Comparison of ENCODE assay signal across 8 mouse cellular contexts in the genomic region with DNA sequence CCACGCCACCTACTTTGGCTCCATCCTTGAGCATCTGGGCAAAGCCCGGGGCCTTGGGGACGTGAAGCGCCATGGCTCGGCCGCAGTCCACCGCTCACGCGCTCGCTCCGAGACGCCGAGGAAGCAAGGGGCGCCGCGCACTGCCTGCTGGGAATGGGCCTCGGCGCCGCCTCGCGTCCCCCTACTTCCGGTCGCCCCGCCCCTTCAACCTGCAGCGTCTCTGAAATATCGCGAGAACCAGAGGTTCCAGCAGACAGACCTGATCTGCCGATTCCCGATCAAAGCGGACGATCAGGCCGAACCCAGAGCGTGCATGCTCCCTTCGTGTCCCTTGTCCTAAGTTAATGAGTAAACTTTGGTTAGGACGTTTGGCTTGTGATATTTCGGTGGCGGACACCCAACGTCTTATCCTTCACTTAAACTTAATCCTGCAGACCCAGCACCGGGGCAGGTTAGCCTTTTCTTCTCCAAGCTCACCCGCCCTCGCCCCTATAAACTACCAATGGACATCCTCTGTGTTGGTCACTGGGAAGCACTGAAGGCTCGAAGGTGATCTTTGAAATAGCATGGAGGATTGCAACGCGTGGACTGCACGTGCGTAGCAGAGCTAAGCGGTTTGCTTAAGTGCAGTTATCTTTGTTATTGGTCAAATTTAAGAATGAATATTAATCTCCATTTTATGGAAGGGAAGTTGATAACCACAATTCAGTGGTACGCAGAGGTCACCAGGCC. TPM values are rescaled to one million over a fixed set of nuclear protein-coding genes. Genes with fewer than 3 reads are reported as not detected.
DNase-seq lines count a peak whose midpoint lies in the region; ATAC-seq and TF ChIP-seq lines count a peak whose summit lies in the region.

Cct8 (minus strand) TSS at position 158 of the 732 bp plus-strand sequence.

- peak; percentile 83; the same call in 1 of the 2 replicates for TF ChIP-seq POLR2A in bone marrow, adult 2 months (IDR thresholded peaks at IDR 0.05; ENCODE audit: borderline replicate concordance, control insufficient read depth, low read depth, low read length)
- TF ChIP-seq POLR2A in limb, embryonic 14.5 days (IDR thresholded peaks at IDR 0.05; ENCODE audit: borderline replicate concordance, extremely low read depth, insufficient read depth, insufficient read length), result peak; percentile 69; the same call in 1 of the 2 replicates

- peak; percentile 95 for ATAC-seq in embryonic facial prominence, embryonic 15.5 days (ENCODE audit: insufficient number of reproducible peaks, low FRiP score, low TSS enrichment, low read depth)
- peak; percentile 96 for ATAC-seq in limb, embryonic 14.5 days (ENCODE audit: low FRiP score, low read depth)
- peak; percentile 97 for ATAC-seq in midbrain, postnatal 0 days (ENCODE audit: low FRiP score)

- H3K9me3 ChIP-seq in embryonic facial prominence, embryonic 15.5 days (replicated peaks), result no peaks in the 10 kb centered on the region
- H3K9me3 ChIP-seq in limb, embryonic 14.5 days (ENCODE audit: control insufficient read depth, low read length), result no peaks in the 10 kb centered on the region
- H3K9me3 ChIP-seq in midbrain, postnatal 0 days (ENCODE audit: low read length), result no peaks in the 10 kb centered on the region

- no peak for TF ChIP-seq CTCF in bone marrow, adult 2 months (IDR thresholded peaks at IDR 0.05; ENCODE audit: control insufficient read depth, insufficient read depth, low read length)
- no peak for TF ChIP-seq CTCF in midbrain, postnatal 0 days (IDR thresholded peaks at IDR 0.05)

- WGBS in bone marrow, adult 2 months, result under 1% methylated on average over 48 of the region's 48 CpGs
- under 1% methylated on average over 48 of the region's 48 CpGs for WGBS in embryonic facial prominence, embryonic 15.5 days
- 1% methylated on average over 38 of the region's 48 CpGs for WGBS in limb, embryonic 14.5 days
- 2% methylated on average over 43 of the region's 48 CpGs for WGBS in midbrain, postnatal 0 days

- H3K4me3 ChIP-seq in bone marrow, adult 2 months (replicated peaks; ENCODE audit: control insufficient read depth, low read depth, low read length), result peak within 1 kb of the TSS; percentile 90
- H3K4me3 ChIP-seq in embryonic facial prominence, embryonic 15.5 days (replicated peaks), result peak within 1 kb of the TSS; percentile 76
- H3K4me3 ChIP-seq in limb, embryonic 14.5 days (replicated peaks; ENCODE audit: low read length), result peak within 1 kb of the TSS; percentile 97
- H3K4me3 ChIP-seq in midbrain, postnatal 0 days (ENCODE audit: low read depth, low read length), result peak within 1 kb of the TSS; percentile 84

- H3K36me3 ChIP-seq in embryonic facial prominence, embryonic 15.5 days, result peaks cover 28% of the 10 kb centered on the region
- H3K36me3 ChIP-seq in limb, embryonic 14.5 days (ENCODE audit: control insufficient read depth, insufficient read depth, low read length), result peaks cover 22% of the 10 kb centered on the region
- H3K36me3 ChIP-seq in midbrain, postnatal 0 days (ENCODE audit: insufficient read depth, low read length), result peaks cover 14% of the 10 kb centered on the region

- H3K4me1 ChIP-seq in bone marrow, adult 2 months (ENCODE audit: control insufficient read depth, insufficient read depth, low read length), result peaks cover 4% of the 10 kb centered on the region
- H3K4me1 ChIP-seq in embryonic facial prominence, embryonic 15.5 days, result peaks cover 16% of the 10 kb centered on the region
- H3K4me1 ChIP-seq in limb, embryonic 14.5 days (ENCODE audit: control insufficient read depth, insufficient read depth, low read length), result peaks cover 12% of the 10 kb centered on the region
- peaks cover 4% of the 10 kb centered on the region for H3K4me1 ChIP-seq in midbrain, postnatal 0 days (ENCODE audit: insufficient read depth, low read length)

- peak within 1 kb of the TSS; percentile 88 for H3K9ac ChIP-seq in embryonic facial prominence, embryonic 15.5 days
- H3K9ac ChIP-seq in limb, embryonic 14.5 days (ENCODE audit: low read depth, low read length, severe bottlenecking), result peak within 1 kb of the TSS; percentile 96
- H3K9ac ChIP-seq in midbrain, postnatal 0 days (replicated peaks; ENCODE audit: low read length, poor library complexity, severe bottlenecking), result peak within 1 kb of the TSS; percentile 95

- H3K27ac ChIP-seq in bone marrow, adult 2 months (ENCODE audit: control insufficient read depth, insufficient read depth, low read depth, low read length, poor library complexity), result peak within 1 kb of the TSS; percentile 71
- H3K27ac ChIP-seq in embryonic facial prominence, embryonic 15.5 days (replicated peaks), result peak within 1 kb of the TSS; percentile 82
- peak within 1 kb of the TSS; percentile 81 for H3K27ac ChIP-seq in limb, embryonic 14.5 days (replicated peaks; ENCODE audit: low read depth, low read length)
- H3K27ac ChIP-seq in midbrain, postnatal 0 days (ENCODE audit: low read depth, low read length), result peak within 1 kb of the TSS; percentile 88

- no peaks in the 10 kb centered on the region for H3K27me3 ChIP-seq in embryonic facial prominence, embryonic 15.5 days
- no peaks in the 10 kb centered on the region for H3K27me3 ChIP-seq in limb, embryonic 14.5 days (ENCODE audit: control insufficient read depth, insufficient read depth, low read length)
- no peaks in the 10 kb centered on the region for H3K27me3 ChIP-seq in midbrain, postnatal 0 days (ENCODE audit: insufficient read depth, low read length)

- peak within 1 kb of the TSS; percentile 65 for H3K4me2 ChIP-seq in embryonic facial prominence, embryonic 15.5 days (replicated peaks)
- peak within 1 kb of the TSS; percentile 84 for H3K4me2 ChIP-seq in limb, embryonic 14.5 days (replicated peaks; ENCODE audit: low read depth, low read length, severe bottlenecking)
- H3K4me2 ChIP-seq in midbrain, postnatal 0 days (ENCODE audit: low read depth, low read length, poor library complexity, severe bottlenecking), result peak within 1 kb of the TSS; percentile 61

- DNase-seq in 416B (ENCODE audit: low read depth), result peak; percentile 99
- peak; percentile 97 for DNase-seq in heart, adult 8-10 months (ENCODE audit: low spot score)
- DNase-seq in kidney, adult 9 months, result peak; percentile 99
- DNase-seq in limb, embryonic 14.5 days (ENCODE audit: low spot score), result peak; percentile 97
- peak; percentile 98 for DNase-seq in midbrain, postnatal 0 days (ENCODE audit: low spot score)
- DNase-seq in spleen, postnatal 14 days (ENCODE audit: low spot score in 2 of 2), result peak; percentile 91 to 95

RNA-seq across cellular contexts. Expression of gene Cct8, which starts in this region (rescaled TPM):
- polyA plus RNA-seq in bone marrow, adult 2 months (2011; ENCODE audit: insufficient read depth, insufficient read length, low replicate concordance, missing spikeins), result 137 and 151 TPM in 2 replicates
- 368 and 388 TPM in 2 replicates for polyA plus RNA-seq in embryonic facial prominence, embryonic 15.5 days (2015; fragmentation: Nextera tagmentation; extraction: Ambion mirVana)
- 100 to 1,000 TPM; 139 to 159 (median 147) TPM for total RNA-seq in heart, adult 8-10 months (2022)
- polyA plus RNA-seq in limb, embryonic 14.5 days (2012; rRNA removed), result 151 and 190 TPM in 2 replicates
- polyA plus RNA-seq in limb, embryonic 14.5 days (2014; fragmentation: Nextera tagmentation; extraction: Ambion mirVana), result 392 and 395 TPM in 2 replicates
- 142 and 183 TPM in 2 replicates for total RNA-seq in midbrain, postnatal 0 days (2014; rRNA removed)
- 345 TPM in 2 replicates for polyA plus RNA-seq in midbrain, postnatal 0 days (2015; fragmentation: Nextera tagmentation; extraction: Ambion mirVana)

Comparison
In these comparisons a context has a peak if more than half of its experiments do, and no peak if none do; other contexts are left out.
1. Peak in every context shown above with its lines: DNase-seq, ATAC-seq, H3K4me3 ChIP-seq and H3K27ac ChIP-seq.